ENCODE assay signal across 9 mouse cellular contexts in genomic region chr11:54984085-54984484, GRCm38 (mm10). TPM values are rescaled to one million over a fixed set of nuclear protein-coding genes. Genes with fewer than 3 reads are reported as not detected.
A peak's percentile ranks its signal among the peaks of the same experiment; 100 is the strongest.
DNase-seq lines count a peak whose midpoint lies in the region; ATAC-seq and TF ChIP-seq lines count a peak whose summit lies in the region.
"Had no signal": no experiment of that assay in that cellular context is flagged by ENCODE, and none has a peak within 500 bp of the region (broad histone marks: within the 10 kb centered on the region; RNA-seq: fewer than 3 reads in every experiment).

No protein-coding gene starts in this region.

- peak; percentile 66 for TF ChIP-seq CTCF in E14TG2a.4 (conservative IDR thresholded peaks at IDR 0.05; ENCODE audit: low read length)

- H3K9me3 ChIP-seq in E14TG2a.4 (ENCODE audit: low read length): no peaks in the 10 kb centered on the region
- H3K9me3 ChIP-seq in limb, embryonic 11.5 days (ENCODE audit: control insufficient read depth, low read length): no peaks in the 10 kb centered on the region
- H3K9me3 ChIP-seq: heart, embryonic 15.5 days had no signal

- H3K4me2 ChIP-seq in limb, embryonic 11.5 days (ENCODE audit: low read depth, severe bottlenecking): no peak overlapping the region
- H3K4me2 ChIP-seq: heart, embryonic 15.5 days had no signal

- H3K27ac ChIP-seq in limb, embryonic 11.5 days (replicated peaks; ENCODE audit: low read depth, low read length): no peak overlapping the region
- H3K27ac ChIP-seq: heart, embryonic 15.5 days had no signal

- H3K4me3 ChIP-seq in E14TG2a.4 (replicated peaks; ENCODE audit: low read length): no peak overlapping the region
- H3K4me3 ChIP-seq in limb, embryonic 11.5 days (ENCODE audit: low read depth, low read length): no peak overlapping the region
- H3K4me3 ChIP-seq: heart, embryonic 15.5 days had no signal

- H3K4me1 ChIP-seq in E14TG2a.4 (replicated peaks; ENCODE audit: low read depth, low read length): peaks cover 37% of the 10 kb centered on the region
- no peaks in the 10 kb centered on the region for H3K4me1 ChIP-seq in limb, embryonic 11.5 days (ENCODE audit: control insufficient read depth, insufficient read depth, low read length)

- H3K27me3 ChIP-seq in E14TG2a.4 (ENCODE audit: insufficient read depth, low read length): no peaks in the 10 kb centered on the region
- H3K27me3 ChIP-seq in limb, embryonic 11.5 days (ENCODE audit: control insufficient read depth, insufficient read depth, low read length): no peaks in the 10 kb centered on the region
- H3K27me3 ChIP-seq: heart, embryonic 15.5 days had no signal

- no peak for ATAC-seq in limb, embryonic 11.5 days (ENCODE audit: insufficient number of reproducible peaks, low FRiP score, low TSS enrichment, low read depth)

- WGBS in limb, embryonic 11.5 days: 3% methylated on average over 6 of the region's 6 CpGs

- H3K9ac ChIP-seq in limb, embryonic 11.5 days (ENCODE audit: low read length): no peak overlapping the region
- H3K9ac ChIP-seq: heart, embryonic 15.5 days had no signal

- DNase-seq in 416B (ENCODE audit: low read depth): peak; percentile 84
- peak; percentile 63 for DNase-seq in c-Kit-positive CD71-negative TER-119-negative erythroid progenitor cells, embryonic 14.5 days (ENCODE audit: low read depth)
- DNase-seq in forelimb bud, embryonic 11.5 days (ENCODE audit: low read depth, low spot score): peak; percentile 61
- DNase-seq in kidney, adult 9 months: peak; percentile 80
- DNase-seq in limb, embryonic 11.5 days (ENCODE audit: low spot score): peak; percentile 89
- DNase-seq in retina, postnatal 1 day: peak; percentile 84
- DNase-seq in urinary bladder, postnatal 36 days (ENCODE audit: low spot score in 2 of 2): peak; percentile 61 to 64

- peaks cover 81% of the 10 kb centered on the region for H3K36me3 ChIP-seq in E14TG2a.4 (ENCODE audit: insufficient read depth, low read length)
- peaks cover 6% of the 10 kb centered on the region; the same call in 1 of the 2 replicates for H3K36me3 ChIP-seq in limb, embryonic 11.5 days (ENCODE audit: control insufficient read depth, insufficient read depth, low read length)

RNA-seq across cellular contexts. Expression of gene Tnip1, which starts 21.4 kb away (rescaled TPM):
- polyA plus RNA-seq in limb, embryonic 11.5 days (2014; fragmentation: Nextera tagmentation; extraction: Ambion mirVana): 13.3 and 13.4 TPM in 2 replicates

RNA-seq across cellular contexts. Expression of gene Anxa6, which starts 49.2 kb away (rescaled TPM):
- 93.9 and 97.4 TPM in 2 replicates for polyA plus RNA-seq in limb, embryonic 11.5 days (2014; fragmentation: Nextera tagmentation; extraction: Ambion mirVana)
